Mouse (Mus musculus) ES-E14 (cell line): ENCODE data around the gene Unc13c. TPM values are rescaled to one million over a fixed set of nuclear protein-coding genes. Genes with fewer than 3 reads are reported as not detected.

ENCODE experiments used
- DNase-seq: peaks from one replicate; pipeline ENCODE4 v3.0.0-alpha.2; 2013; ENCODE audit warnings: low read depth, low spot score
- H3K27ac ChIP-seq: 2 replicates; pipeline ENCODE4 v1.5.1; 2012; ENCODE audit warnings: low read depth, mild to moderate bottlenecking, low read length, moderate library complexity, mixed read lengths; ENCODE audit not compliant: poor library complexity, insufficient read depth, severe bottlenecking
- H3K36me3 ChIP-seq: 2 replicates; pipeline ENCODE4 v1.6.1; 2012; ENCODE audit warnings: mild to moderate bottlenecking, low read length, moderate library complexity, mixed read lengths; ENCODE audit not compliant: control insufficient read depth, poor library complexity, insufficient read depth, severe bottlenecking
- H3K4me1 ChIP-seq, 2 experiments: fragments of 150-350 bp in 1 of 2; sonication (generic) in 1 of 2; 2 replicates each; pipeline ENCODE4 v1.6.1; 2012; ENCODE audit warnings: low read length in 2 of 2, mild to moderate bottlenecking in 1 of 2, mixed read lengths in 1 of 2; ENCODE audit not compliant: control insufficient read depth in 2 of 2, insufficient read depth in 2 of 2, poor library complexity in 1 of 2
- H3K4me3 ChIP-seq, 2 experiments: fragments of 150-350 bp in 1 of 2; sonication (generic) in 1 of 2; 2 replicates each; pipeline ENCODE4 v1.5.1; 2012; ENCODE audit warnings: low read length in 2 of 2, low read depth in 1 of 2, mild to moderate bottlenecking in 1 of 2, mixed read lengths in 1 of 2; ENCODE audit not compliant: insufficient read depth in 1 of 2, poor library complexity in 1 of 2, severe bottlenecking in 1 of 2
- H3K9ac ChIP-seq: 2 replicates; pipeline ENCODE4 v1.6.1; 2012; ENCODE audit warnings: low read depth, mild to moderate bottlenecking, low read length, mixed read lengths; ENCODE audit not compliant: poor library complexity, insufficient read depth, severe bottlenecking
- H3K9me3 ChIP-seq: fragments of 150-350 bp; sonication (generic); 2 replicates; pipeline ENCODE4 v1.6.1; 2012; ENCODE audit warnings: low read depth, mild to moderate bottlenecking, low read length; ENCODE audit not compliant: control insufficient read depth, insufficient read depth
- CHD2 ChIP-seq: IDR thresholded peaks from 2 replicates; pipeline ENCODE4 v1.6.1; 2014; ENCODE audit warnings: mild to moderate bottlenecking, low read depth, low read length, inconsistent platforms
- HCFC1 ChIP-seq: IDR thresholded peaks from 2 replicates; pipeline ENCODE4 v1.6.1; 2012; ENCODE audit warnings: low read length, inconsistent platforms, borderline replicate concordance; ENCODE audit not compliant: insufficient read depth
- MAFK ChIP-seq: IDR thresholded peaks from 2 replicates; pipeline ENCODE4 v1.6.1; 2014; ENCODE audit warnings: mild to moderate bottlenecking, low read depth, low read length, inconsistent platforms; ENCODE audit not compliant: insufficient read depth
- ZC3H11A ChIP-seq: IDR thresholded peaks from 2 replicates; pipeline ENCODE4 v1.6.1; 2012; ENCODE audit warnings: low read depth, mild to moderate bottlenecking, inconsistent platforms, low read length, borderline replicate concordance
- ZNF384 ChIP-seq: IDR thresholded peaks from 2 replicates; pipeline ENCODE4 v1.6.1; 2012; ENCODE audit warnings: low read depth, low read length, inconsistent platforms
- in situ Hi-C, 2 experiments: fragments of 600-800 bp; cut with MboI; formaldehyde crosslinking; loops; one replicate each; pipeline ENCODE4 v1.15.1; 2025; ENCODE audit warnings: low sequenced_read_pairs in 2 of 2, inconsistent platforms in 1 of 2; ENCODE audit not compliant: unreplicated experiment in 2 of 2
- total RNA-seq: library from RNA; depleted of rRNA; stranded (reverse); fragments of 300-350 nt; gene quantifications from 2 replicates; pipeline ENCODE4 v1.2.3, GENCODE M21; 2012

Gene Unc13c
- total RNA-seq, 1 experiment = under 0.01 TPM

- Histone ChIP-seq H3K4me1 (no peaks in the 10 kb centered on the region), H3K9ac (no peak overlapping the region), H3K4me3 (no peak overlapping the region), H3K36me3 (no peaks in the 10 kb centered on the region), H3K27ac (no peak overlapping the region), H3K9me3 (no peaks in the 10 kb centered on the region)
- in situ Hi-C loops = no loop called here
- no peak for DNase-seq
- TF ChIP-seq CHD2 (no peak), ZC3H11A (no peak), MAFK (no peak), ZNF384 (no peak), HCFC1 (no peak)
These were observed 297.0 kb downstream of the Unc13c start for GRCm38 (mm10) chr9:73671656-73672212.

- H3K27ac ChIP-seq = no peak overlapping the region
- TF ChIP-seq HCFC1 = no peak
- no peak for TF ChIP-seq MAFK
- DNase-seq = no peak
These were observed 298.7 kb downstream of the Unc13c start for GRCm38 (mm10) chr9:73670040-73670439.

GRCm38 (mm10) chr9:73662839-73663238 is 305.9 kb downstream of the Unc13c start:
- Histone ChIP-seq H3K27ac (no peak overlapping the region), H3K4me1 (no peaks in the 10 kb centered on the region), H3K9me3 (no peaks in the 10 kb centered on the region), H3K36me3 (no peaks in the 10 kb centered on the region), H3K4me3 (no peak overlapping the region), H3K9ac (no peak overlapping the region)
- TF ChIP-seq ZC3H11A (peak; percentile 52; the same call in 1 of the 2 replicates), ZNF384 (no peak)
- peak; percentile 31 for DNase-seq
- in situ Hi-C loops = no loop called here

More at GRCm38 (mm10) chr9:73670040-73670439, 298.7 kb downstream of the Unc13c start:
- Histone ChIP-seq H3K4me1 (no peaks in the 10 kb centered on the region), H3K4me3 (no peak overlapping the region), H3K36me3 (no peaks in the 10 kb centered on the region), H3K9me3 (no peaks in the 10 kb centered on the region), H3K9ac (no peak overlapping the region)
- in situ Hi-C loops = no loop called here

GRCm38 (mm10) chr9:73649088-73649487 is 319.7 kb downstream of the Unc13c start:
- in situ Hi-C loops = no loop called here
- Histone ChIP-seq H3K27ac (no peak overlapping the region), H3K9ac (no peak overlapping the region), H3K36me3 (no peaks in the 10 kb centered on the region), H3K9me3 (no peaks in the 10 kb centered on the region), H3K4me3 (no peak overlapping the region), H3K4me1 (no peaks in the 10 kb centered on the region)
- DNase-seq = no peak
- TF ChIP-seq MAFK (no peak), ZC3H11A (no peak), HCFC1 (no peak), ZNF384 (no peak), CHD2 (no peak)

GRCm38 (mm10) chr9:73638119-73638518 is 330.6 kb downstream of the Unc13c start:
- peak; percentile 28 for DNase-seq

More at GRCm38 (mm10) chr9:73638119-73638518, 330.6 kb downstream of the Unc13c start:
- no peak for TF ChIP-seq HCFC1
- TF ChIP-seq ZC3H11A = peak; percentile 65; the same call in 1 of the 2 replicates
- TF ChIP-seq CHD2 = no peak
- no peak for TF ChIP-seq MAFK
- TF ChIP-seq ZNF384 = no peak
- H3K4me1 ChIP-seq = no peaks in the 10 kb centered on the region
- no peak overlapping the region for H3K27ac ChIP-seq
- H3K4me3 ChIP-seq = no peak overlapping the region
- in situ Hi-C loops = no loop called here
- H3K9me3 ChIP-seq = no peaks in the 10 kb centered on the region
- H3K9ac ChIP-seq = no peak overlapping the region
- H3K36me3 ChIP-seq = no peaks in the 10 kb centered on the region
